Mouse (Mus musculus) limb, embryonic 15.5 days (tissue): ENCODE data around the gene Abca7. TPM values are rescaled to one million over a fixed set of nuclear protein-coding genes. Genes with fewer than 3 reads are reported as not detected.
"Not testable (repeated sequence)": the region's sequence is repeated elsewhere in the genome, so short reads cannot be mapped to it uniquely, and the experiment has no call there.

Source experiments
- ATAC-seq: fragments of 200-750 bp; cut with Nextera tagmentation; 2 replicates; pipeline ENCODE4 v1.8.0; 2017; ENCODE audit warnings: low read depth, moderate TSS enrichment; ENCODE audit not compliant: insufficient number of reproducible peaks, low FRiP score, low TSS enrichment
- H3K27ac ChIP-seq: fragments of 300-500 bp; sonication (generic); 2 replicates; pipeline ENCODE4 v1.5.1; 2015; ENCODE audit warnings: moderate library complexity, mild to moderate bottlenecking, inconsistent platforms
- H3K27me3 ChIP-seq: fragments of 300-500 bp; sonication (generic); 2 replicates; pipeline ENCODE4 v1.6.1; 2015; ENCODE audit warnings: inconsistent platforms
- H3K36me3 ChIP-seq: fragments of 300-500 bp; sonication (generic); 2 replicates; pipeline ENCODE4 v1.6.1; 2015; ENCODE audit warnings: inconsistent platforms
- H3K4me1 ChIP-seq: fragments of 300-500 bp; sonication (generic); 2 replicates; pipeline ENCODE4 v1.6.1; 2015; ENCODE audit warnings: inconsistent platforms
- H3K4me2 ChIP-seq: fragments of 300-500 bp; sonication (generic); 2 replicates; pipeline ENCODE4 v1.6.1; 2015; ENCODE audit warnings: mild to moderate bottlenecking, inconsistent platforms
- H3K4me3 ChIP-seq: fragments of 300-500 bp; sonication (generic); 2 replicates; pipeline ENCODE4 v1.5.1; 2015; ENCODE audit warnings: mild to moderate bottlenecking, inconsistent platforms
- H3K9ac ChIP-seq: fragments of 300-500 bp; sonication (generic); 2 replicates; pipeline ENCODE4 v1.6.1; 2015; ENCODE audit warnings: inconsistent platforms
- H3K9me3 ChIP-seq: fragments of 300-500 bp; sonication (generic); 2 replicates; pipeline ENCODE4 v1.6.1; 2016; ENCODE audit warnings: inconsistent platforms
- WGBS: fragments of 180-500 bp; shearing (Covaris S2); methylation state at CpG from one replicate; pipeline ENCODE4 v1.1.7; 2015; 5-methylcytosine and 5-hydroxymethylcytosine counted together
- polyA plus RNA-seq: library from polyadenylated mRNA; unstranded; fragments of >200 nt; fragmentation: Nextera tagmentation; extraction: Ambion mirVana; gene quantifications from 2 replicates; pipeline ENCODE4 v1.2.1, GENCODE M21; 2015

Gene Abca7
- polyA plus RNA-seq, 1 experiment from 2014 or later: 3.4 TPM

GRCm38 (mm10) chr10:80053259-80053780 lies 57.0 kb downstream of the Abca7 start:
- no peaks in the 10 kb centered on the region for H3K9me3 ChIP-seq
- peaks cover 31% of the 10 kb centered on the region for H3K4me1 ChIP-seq
- peak overlapping the region; percentile 90 for H3K9ac ChIP-seq
- WGBS: under 1% methylated on average over 47 of the region's 47 CpGs
- peaks cover 26% of the 10 kb centered on the region for H3K36me3 ChIP-seq
- H3K4me2 ChIP-seq: peak overlapping the region; percentile 73
- peak; percentile 95 for ATAC-seq
- H3K4me3 ChIP-seq: peak overlapping the region; percentile 89
- H3K27me3 ChIP-seq: no peaks in the 10 kb centered on the region
- H3K27ac ChIP-seq: peak overlapping the region; percentile 97

GRCm38 (mm10) chr10:80053831-80054815 lies 57.8 kb downstream of the Abca7 start:
- under 1% methylated on average over 77 of the region's 77 CpGs for WGBS
- H3K9me3 ChIP-seq: no peaks in the 10 kb centered on the region
- peak overlapping the region; percentile 90 for H3K9ac ChIP-seq
- ATAC-seq: peak; percentile 19
- peaks cover 34% of the 10 kb centered on the region for H3K36me3 ChIP-seq
- H3K27me3 ChIP-seq: no peaks in the 10 kb centered on the region
- peak overlapping the region; percentile 97 for H3K27ac ChIP-seq
- peaks cover 28% of the 10 kb centered on the region for H3K4me1 ChIP-seq
- peak overlapping the region; percentile 73 for H3K4me2 ChIP-seq
- H3K4me3 ChIP-seq: peak overlapping the region; percentile 89

GRCm38 (mm10) chr10:80054911-80055310 lies 58.6 kb downstream of the Abca7 start:
- ATAC-seq, H3K9me3 ChIP-seq, H3K27me3 ChIP-seq: not testable (repeated sequence)
- 19% methylated on average over 3 of the region's 3 CpGs for WGBS
- peak overlapping the region; percentile 73 for H3K4me2 ChIP-seq
- H3K4me1 ChIP-seq: peaks cover 28% of the 10 kb centered on the region
- 0 out of 2 replicates have a peak overlapping the region, but pooled peaks have one; percentile 97 for H3K27ac ChIP-seq
- H3K36me3 ChIP-seq: peaks cover 42% of the 10 kb centered on the region
- peak overlapping the region; percentile 89 for H3K4me3 ChIP-seq
- H3K9ac ChIP-seq: peak overlapping the region; percentile 90; the same call in 1 of the 2 replicates

GRCm38 (mm10) chr10:80055364-80055763 lies 59.1 kb downstream of the Abca7 start:
- H3K4me1 ChIP-seq: peaks cover 28% of the 10 kb centered on the region
- no peaks in the 10 kb centered on the region for H3K27me3 ChIP-seq
- peak overlapping the region; percentile 89 for H3K4me3 ChIP-seq

GRCm38 (mm10) chr10:80055891-80056290 lies 59.6 kb downstream of the Abca7 start:
- H3K4me1 ChIP-seq: peaks cover 28% of the 10 kb centered on the region
- ATAC-seq: no peak
- H3K4me2 ChIP-seq: no peak overlapping the region
- H3K9me3 ChIP-seq: no peaks in the 10 kb centered on the region
- peaks cover 52% of the 10 kb centered on the region for H3K36me3 ChIP-seq
- H3K9ac ChIP-seq: no peak overlapping the region
- H3K27ac ChIP-seq: no peak overlapping the region
- H3K27me3 ChIP-seq: no peaks in the 10 kb centered on the region
- no peak overlapping the region for H3K4me3 ChIP-seq
- 76% methylated on average over 10 of the region's 10 CpGs for whole genome bisulfite sequencing

More at GRCm38 (mm10) chr10:80055364-80055763, 59.1 kb downstream of the Abca7 start:
- H3K36me3 ChIP-seq: peaks cover 47% of the 10 kb centered on the region
- peak overlapping the region; percentile 73 for H3K4me2 ChIP-seq
- ATAC-seq: no peak
- H3K27ac ChIP-seq: no peak overlapping the region
- 78% methylated on average over 5 of the region's 5 CpGs for WGBS
- H3K9ac ChIP-seq: no peak overlapping the region
- H3K9me3 ChIP-seq: no peaks in the 10 kb centered on the region

GRCm38 (mm10) chr10:80056506-80056905 lies 60.2 kb downstream of the Abca7 start:
- H3K36me3 ChIP-seq: peaks cover 58% of the 10 kb centered on the region
- H3K4me2 ChIP-seq: no peak overlapping the region
- no peak for ATAC-seq
- H3K9me3 ChIP-seq: no peaks in the 10 kb centered on the region
- H3K4me3 ChIP-seq: no peak overlapping the region
- whole genome bisulfite sequencing: 92% methylated on average over 4 of the region's 4 CpGs
- H3K27ac ChIP-seq: no peak overlapping the region
- H3K4me1 ChIP-seq: peaks cover 28% of the 10 kb centered on the region
- no peak overlapping the region for H3K9ac ChIP-seq
- no peaks in the 10 kb centered on the region for H3K27me3 ChIP-seq

- WGBS: 89% methylated on average over 27 of the region's 27 CpGs
Observed at GRCm38 (mm10) chr10:80056976-80057682, 60.8 kb downstream of the Abca7 start.

GRCm38 (mm10) chr10:80057683-80058326 lies 61.5 kb downstream of the Abca7 start:
- H3K9me3 ChIP-seq: no peaks in the 10 kb centered on the region
- no peak overlapping the region for H3K4me2 ChIP-seq
- H3K36me3 ChIP-seq: peaks cover 71% of the 10 kb centered on the region
- H3K27ac ChIP-seq: no peak overlapping the region
- no peak for ATAC-seq
- H3K9ac ChIP-seq: no peak overlapping the region
- peaks cover 21% of the 10 kb centered on the region for H3K4me1 ChIP-seq
- H3K27me3 ChIP-seq: no peaks in the 10 kb centered on the region
- 81% methylated on average over 30 of the region's 30 CpGs for WGBS
- no peak overlapping the region for H3K4me3 ChIP-seq

More at GRCm38 (mm10) chr10:80056976-80057682, 60.8 kb downstream of the Abca7 start:
- Histone ChIP-seq H3K9ac (no peak overlapping the region), H3K36me3 (peaks cover 64% of the 10 kb centered on the region), H3K9me3 (no peaks in the 10 kb centered on the region), H3K27ac (no peak overlapping the region), H3K4me2 (no peak overlapping the region), H3K4me1 (peaks cover 25% of the 10 kb centered on the region), H3K4me3 (no peak overlapping the region), H3K27me3 (no peaks in the 10 kb centered on the region)
- ATAC-seq: no peak

- ATAC-seq: no peak
- no peaks in the 10 kb centered on the region for H3K27me3 ChIP-seq
- H3K4me1 ChIP-seq: 0 out of 2 replicates have a peak, but pooled peaks cover 3% of the 10 kb centered on the region
- H3K9me3 ChIP-seq: no peaks in the 10 kb centered on the region
- H3K36me3 ChIP-seq: peaks cover 86% of the 10 kb centered on the region
- no peak overlapping the region for H3K9ac ChIP-seq
- no peak overlapping the region for H3K4me2 ChIP-seq
- no peak overlapping the region for H3K27ac ChIP-seq
- no peak overlapping the region for H3K4me3 ChIP-seq
- 84% methylated on average over 5 of the region's 5 CpGs for WGBS
Observed at GRCm38 (mm10) chr10:80063104-80063503, 66.8 kb downstream of the Abca7 start.

GRCm38 (mm10) chr10:80063877-80064650 lies 67.8 kb downstream of the Abca7 start:
- Histone ChIP-seq H3K36me3 (peaks cover 79% of the 10 kb centered on the region), H3K27ac (peak overlapping the region; percentile 1; the same call in 1 of the 2 replicates), H3K27me3 (no peaks in the 10 kb centered on the region), H3K9ac (no peak overlapping the region), H3K4me3 (no peak overlapping the region), H3K4me2 (no peak overlapping the region), H3K4me1 (0 out of 2 replicates have a peak, but pooled peaks cover 3% of the 10 kb centered on the region), H3K9me3 (no peaks in the 10 kb centered on the region)
- ATAC-seq: no peak
- WGBS: 69% methylated on average over 23 of the region's 23 CpGs
